Mouse (Mus musculus) spleen, postnatal 36 days (tissue): ENCODE measurements at regions not wholly inside any gene's neighbourhood (a gene's known extent, or its start where the extent isn't known, plus 50 kb on each side); places are given as distances from the start of the nearest gene placed in this dataset.
"Not testable (repeated sequence)": the region's sequence is repeated elsewhere in the genome, so short reads cannot be mapped to it uniquely, and the experiment has no call there.

ENCODE experiments used
- DNase-seq, 2 experiments: peaks; one replicate each; pipeline ENCODE4 v3.0.0; 2022; ENCODE audit warnings: low spot score in 2 of 2, mixed read lengths in 1 of 2

DNA sequence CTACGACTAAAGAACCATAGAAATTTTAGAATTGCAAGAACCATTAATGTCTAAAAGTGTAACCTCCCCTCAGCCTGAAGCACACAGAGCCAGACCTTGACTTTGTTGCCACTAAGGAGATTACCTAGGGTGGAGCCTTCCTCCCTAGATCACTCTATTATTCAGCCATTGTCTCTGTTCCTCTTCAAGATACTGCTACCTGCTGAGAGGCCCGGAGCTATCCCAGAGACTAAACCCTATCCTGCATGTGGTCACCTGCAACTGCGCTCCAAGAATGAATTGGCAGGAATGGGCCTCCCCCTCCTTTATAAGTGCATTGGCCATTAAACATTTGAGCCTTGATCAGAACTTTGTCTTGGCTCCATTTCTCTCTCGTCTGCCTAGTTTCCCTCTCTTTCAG lies 286.0 kb upstream of the Adamts5 start:
- not testable (repeated sequence) for DNase-seq

DNA sequence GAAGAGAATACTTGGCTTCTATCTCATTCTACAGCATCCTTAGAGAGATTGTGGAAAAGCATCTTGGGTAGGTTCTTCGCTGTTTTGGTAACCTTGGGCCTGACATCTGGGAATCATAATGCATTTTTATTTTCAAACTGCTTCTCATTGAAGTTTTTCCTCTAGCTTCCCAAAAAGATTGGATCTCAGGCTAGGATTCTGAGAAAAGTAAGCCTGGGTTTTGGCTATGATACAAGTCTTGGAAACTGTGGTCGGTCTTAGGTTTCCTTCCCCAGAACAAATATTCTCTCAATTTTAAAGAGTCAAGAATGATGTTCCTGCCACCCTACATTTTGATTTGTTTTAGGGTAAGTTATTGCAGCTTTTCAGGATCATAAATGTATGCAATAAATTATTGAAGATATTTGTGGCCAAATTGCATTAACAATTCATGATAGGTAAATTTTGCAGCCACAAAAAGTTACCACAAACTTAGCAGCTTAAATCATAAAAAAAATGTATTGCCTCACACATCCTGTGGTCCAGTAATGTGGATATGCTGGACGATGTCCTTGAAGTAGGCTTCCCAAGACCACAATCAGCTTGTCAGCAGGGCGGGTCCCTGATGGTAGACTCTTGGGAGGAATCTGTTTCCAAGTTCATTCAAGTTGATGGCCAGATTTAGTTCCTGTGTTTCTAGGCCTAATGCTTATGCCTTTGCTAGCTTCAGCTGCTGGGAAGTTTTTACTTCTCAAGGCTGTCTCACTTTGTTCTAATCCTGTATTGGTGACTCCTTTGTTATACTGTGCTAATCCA lies 257.6 kb upstream of the Adamts5 start:
- DNase-seq: no peak

DNA sequence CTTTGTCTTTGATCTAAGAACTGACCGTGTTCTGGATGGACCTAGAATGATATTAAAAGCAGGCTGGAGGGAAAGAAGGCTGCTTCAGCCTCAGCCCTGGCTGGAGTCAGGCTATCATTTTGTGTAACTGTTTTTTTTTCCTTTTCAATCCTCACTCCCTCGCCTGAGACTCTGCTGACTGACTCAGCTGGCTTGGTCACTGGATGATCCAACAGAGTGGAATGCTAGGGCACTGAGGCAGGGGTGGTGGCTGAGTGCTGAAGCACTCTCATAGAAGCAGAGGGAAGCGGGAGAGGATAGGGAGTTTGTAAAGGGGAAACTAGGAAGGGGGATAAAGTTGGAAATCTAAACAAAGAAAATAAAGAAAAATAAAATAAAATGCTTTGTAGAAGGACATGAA lies 236.5 kb upstream of the Adamts5 start:
- no peak for DNase-seq

DNA sequence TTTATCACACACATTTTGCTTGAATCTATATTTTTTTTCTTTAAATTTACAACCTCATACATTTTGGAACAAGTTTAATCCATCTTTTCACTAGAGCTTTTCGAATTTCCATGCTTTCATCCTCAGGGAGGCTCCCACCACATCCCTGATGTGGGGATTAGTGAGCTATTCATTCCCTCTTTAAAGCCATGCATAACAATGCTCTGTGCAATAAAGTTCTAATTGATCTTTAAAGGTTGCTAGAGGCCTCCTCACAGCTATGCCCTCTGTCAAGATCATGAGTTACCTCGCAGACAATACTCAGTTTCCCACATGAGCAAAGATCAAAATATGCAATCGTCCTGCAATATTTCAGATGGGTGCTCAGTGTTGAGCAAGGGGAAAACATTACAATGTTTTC lies 234.5 kb upstream of the Adamts5 start:
- no peak for DNase-seq

DNA sequence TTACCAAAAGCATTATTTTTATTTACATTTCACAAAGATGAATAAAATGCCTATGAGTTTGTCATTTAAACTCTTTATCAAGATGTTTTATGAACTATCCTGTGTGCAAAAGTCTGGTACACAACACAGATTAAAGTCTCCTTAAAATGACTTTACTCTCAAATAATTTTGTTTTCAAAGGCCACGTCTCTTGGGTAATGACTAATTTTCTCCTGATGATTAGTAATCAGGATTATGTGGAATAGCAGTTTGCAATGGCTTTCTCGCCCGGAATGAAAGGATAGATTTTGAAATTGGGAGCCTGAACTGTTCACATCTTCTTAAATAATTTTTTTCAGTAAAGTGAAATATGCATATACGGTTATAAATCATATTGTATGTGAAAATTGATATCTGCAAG lies 225.8 kb upstream of the Adamts5 start:
- DNase-seq: no peak

DNA sequence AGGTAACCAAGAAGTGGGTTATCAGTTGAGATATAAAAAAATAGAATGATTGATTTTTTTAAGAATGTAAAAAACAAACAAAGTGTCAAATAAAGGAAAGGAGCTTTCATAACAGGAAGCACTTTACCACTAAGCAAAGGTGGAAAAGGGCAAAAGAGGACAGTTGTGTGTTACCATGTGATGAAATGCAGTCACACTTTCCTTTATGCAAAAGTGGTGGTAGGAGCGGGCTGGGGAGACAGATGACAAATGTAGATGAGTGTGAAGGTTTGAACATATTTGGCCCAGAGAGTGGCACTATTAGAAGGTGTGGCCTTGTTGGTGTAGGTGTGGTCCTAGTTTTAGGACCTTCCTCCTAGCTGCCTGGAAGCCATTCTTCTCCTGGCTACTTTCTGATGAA lies 222.6 kb upstream of the Adamts5 start:
- no peak for DNase-seq

DNA sequence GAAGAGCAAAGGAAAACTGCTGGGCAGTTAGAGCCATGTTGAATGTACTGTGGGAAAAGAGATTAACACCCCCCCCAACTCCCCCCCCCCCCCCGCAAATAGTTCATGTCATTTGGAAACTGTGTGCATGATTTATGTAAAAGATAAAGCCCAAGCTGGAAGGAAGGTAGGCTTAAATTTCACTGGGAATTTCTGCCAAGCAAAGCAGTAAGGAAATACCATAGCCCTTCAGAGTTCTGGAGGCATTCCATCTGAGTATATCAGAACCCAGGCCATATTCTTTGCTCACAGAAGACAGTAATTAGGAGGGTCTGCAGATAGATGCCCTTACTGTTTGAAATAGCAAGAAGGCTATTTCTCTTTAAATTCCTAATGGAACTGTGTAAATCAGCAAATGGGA lies 221.3 kb upstream of the Adamts5 start:
- DNase-seq: no peak

DNA sequence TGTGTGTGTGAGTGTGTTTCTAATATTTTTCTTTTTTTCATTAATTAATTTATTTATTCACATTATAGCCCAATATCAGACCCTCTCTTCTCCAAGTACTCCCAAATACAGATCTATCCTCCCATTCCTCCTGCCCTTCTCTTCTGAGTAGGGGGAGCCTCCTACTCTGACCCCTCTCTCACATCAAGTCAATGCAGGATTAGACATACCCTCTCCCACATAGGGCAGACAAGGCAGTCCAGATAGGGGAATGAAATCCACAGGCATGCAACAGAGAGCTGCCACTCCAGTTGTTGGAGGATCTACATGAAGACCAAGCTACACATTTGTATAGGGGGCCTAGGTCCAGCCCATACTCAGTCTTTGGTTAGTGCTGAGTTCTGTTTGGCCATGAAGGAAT lies 216.3 kb upstream of the Adamts5 start:
- no peak for DNase-seq

DNA sequence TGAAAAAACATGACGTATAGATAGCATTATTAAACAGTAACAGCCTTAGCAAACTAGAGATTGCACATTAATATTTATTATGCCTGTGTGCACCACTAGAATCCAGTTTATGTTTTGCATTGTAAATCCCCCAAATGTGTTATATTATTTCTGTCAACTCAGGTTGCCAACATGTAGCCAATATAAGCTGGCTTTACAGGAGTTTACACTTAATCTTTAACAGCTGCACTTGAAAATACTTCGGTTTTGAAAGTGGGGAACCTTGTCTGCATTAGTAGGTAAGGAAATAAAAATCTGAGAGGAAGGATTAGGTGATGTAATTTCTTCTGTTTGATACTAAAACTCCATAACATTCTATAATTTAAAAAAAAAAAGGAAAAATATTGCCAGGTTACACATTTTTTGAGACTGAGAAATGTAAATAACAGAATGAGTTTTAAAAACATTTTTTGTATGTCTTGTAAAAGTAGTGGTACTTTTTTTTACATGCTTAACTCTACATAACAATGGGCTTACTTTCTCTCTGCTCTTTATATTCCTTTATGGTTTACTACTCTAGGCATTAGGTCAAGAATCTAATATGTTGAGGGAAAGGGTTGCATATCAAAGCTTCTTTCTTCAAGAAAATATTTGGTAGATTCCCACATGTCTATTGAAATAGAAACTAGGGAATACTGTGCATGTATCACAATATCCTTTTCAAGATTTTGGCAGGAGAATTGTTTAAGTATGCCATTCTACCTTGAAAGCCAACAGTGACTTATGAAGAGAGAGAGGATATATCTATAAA lies 214.2 kb upstream of the Adamts5 start:
- DNase-seq: no peak

DNA sequence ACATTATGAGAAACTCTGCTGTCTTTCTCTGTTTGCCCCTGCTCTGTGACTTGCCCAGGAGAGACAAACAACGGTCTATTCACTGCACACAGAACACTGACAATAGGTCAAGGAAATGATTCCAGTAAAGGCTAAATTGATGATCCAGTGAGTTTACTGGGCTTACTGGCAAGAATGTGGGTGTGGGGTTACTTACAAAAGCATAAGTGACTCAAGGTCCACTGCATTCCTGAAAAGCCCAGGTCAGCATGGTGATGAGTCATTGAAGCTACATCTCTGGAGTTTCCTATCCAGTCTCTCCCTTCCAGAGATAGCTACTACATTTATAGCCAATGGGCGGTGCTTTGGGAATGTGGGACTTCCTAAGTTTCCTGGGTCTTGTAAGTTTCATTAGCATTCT lies 192.8 kb upstream of the Adamts5 start:
- DNase-seq: no peak

DNA sequence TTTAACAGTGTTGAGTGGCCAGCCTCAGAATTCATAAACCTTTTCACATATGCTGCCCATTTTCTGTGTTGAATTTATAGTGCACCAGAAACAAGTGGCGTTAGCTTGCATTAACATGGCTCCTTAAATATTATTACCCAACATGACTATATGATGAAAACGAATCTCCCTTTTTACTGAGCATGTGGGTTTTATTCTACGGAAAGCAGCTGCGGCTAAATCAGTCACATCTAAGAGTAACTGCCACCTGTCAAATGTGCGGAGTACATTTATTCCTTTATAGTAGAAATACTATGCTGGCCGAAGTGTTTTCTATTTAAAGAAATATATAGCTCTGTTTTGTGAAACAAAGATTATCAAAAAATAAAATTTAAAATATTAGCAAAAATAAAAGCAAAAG lies 188.5 kb upstream of the Adamts5 start:
- no peak for DNase-seq

DNA sequence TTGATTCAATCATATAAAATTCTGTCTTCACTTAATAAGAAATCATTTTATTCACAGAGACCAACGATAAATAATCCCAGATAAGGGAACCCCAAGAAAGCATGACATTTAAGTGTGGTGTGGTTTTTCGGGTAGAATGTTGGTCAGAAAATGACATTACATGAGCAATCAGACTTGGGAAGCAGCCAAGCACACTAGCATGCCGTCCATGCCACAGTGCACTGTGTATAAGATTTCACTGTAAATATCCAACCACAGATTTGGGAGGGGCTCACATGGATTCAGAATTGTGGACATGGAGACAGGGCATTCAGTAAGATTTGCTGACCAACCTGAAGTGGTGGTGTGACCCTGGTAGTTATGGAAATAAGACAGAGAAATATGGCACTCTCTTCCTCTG lies 185.8 kb upstream of the Adamts5 start:
- DNase-seq: no peak

DNA sequence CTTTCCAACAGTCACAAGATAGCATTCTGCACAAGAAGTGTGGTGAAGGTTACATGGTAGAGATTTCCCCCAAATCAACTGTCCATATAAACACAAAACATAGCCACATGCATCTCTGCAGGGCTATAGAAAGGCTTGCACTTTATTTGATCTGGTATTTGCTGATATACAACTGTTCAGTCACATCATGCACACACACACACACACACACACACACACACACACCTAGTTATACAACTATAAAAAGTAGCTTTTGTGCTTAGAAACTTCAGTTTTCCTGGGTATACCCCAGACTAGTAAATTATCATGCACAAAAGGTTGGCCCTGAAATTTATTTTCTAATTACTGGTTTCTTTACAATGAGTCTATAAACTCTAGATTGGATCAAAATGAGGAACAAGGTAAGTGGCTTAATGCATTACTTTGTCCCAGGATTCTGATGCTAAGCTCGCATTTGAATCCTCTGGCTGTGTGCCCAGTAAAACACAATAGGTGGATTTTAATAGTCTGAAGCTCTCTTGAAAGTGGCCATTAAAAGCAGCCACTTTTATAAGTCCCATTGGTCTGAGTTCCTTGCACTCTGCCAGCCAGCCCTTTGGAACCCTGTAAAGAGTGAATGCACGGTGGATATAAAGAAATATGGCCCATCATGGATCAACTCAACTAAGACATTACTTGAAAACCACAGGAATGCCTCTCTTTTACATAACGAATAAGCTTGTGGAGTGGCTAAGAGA lies 166.2 kb upstream of the Adamts5 start:
- DNase-seq: no peak

DNA sequence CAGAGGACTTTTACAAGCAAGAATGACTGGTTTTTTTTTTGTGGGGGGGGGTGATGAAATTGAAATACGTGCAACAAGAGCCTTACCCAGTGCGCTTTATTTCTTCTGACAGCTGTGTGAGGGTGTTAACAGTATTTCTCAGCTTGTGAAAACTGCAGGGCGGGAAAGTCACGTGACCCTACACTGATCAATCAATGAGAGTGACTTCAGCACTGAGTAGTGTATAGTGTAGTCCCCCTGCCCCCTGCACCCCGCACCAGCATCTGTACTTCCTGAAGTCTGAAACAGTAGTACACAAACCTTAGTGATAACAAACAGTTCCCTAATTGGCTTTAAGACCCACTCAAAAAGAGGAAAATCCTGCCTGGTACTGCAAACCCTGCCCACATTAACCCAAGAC lies 158.5 kb upstream of the Adamts5 start:
- DNase-seq: no peak

DNA sequence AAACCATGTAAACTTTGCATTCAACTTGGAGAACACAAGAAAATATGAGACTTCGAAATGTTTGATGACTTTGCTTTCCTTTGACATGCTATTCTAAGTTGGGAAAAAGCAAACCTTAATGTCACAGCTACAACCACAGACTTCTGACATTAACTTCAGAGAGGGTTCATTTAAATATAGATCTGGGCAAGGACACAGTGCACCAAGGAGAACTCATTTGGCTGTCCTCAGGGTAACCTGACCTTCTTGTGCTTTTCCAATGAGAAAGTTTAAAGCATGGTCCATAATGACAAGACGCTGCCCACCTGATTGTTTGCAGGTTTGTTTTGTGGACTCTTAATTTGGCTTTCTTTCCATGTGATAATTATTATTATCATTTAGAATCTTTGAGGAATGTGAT lies 143.1 kb upstream of the Adamts5 start:
- DNase-seq: no peak

DNA sequence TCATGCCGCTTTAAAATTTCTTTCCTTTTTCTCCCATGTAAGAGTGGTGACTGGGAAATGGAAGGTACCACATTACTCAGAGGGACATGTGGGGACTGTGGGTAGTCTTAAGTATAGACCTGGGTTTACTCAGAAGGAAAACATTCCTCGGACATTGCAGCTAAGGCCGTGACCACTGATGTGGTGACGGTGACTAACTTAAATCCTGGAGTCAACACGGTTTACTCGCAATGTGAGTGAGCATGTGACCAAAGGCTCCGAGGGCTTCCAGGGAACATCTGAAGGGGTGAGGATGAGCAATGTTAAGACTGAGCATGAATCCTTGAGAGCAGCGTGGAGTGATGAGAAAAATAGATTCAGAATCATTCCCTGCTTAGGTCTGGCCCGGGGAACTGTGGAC lies 133.1 kb upstream of the Adamts5 start:
- no peak for DNase-seq

DNA sequence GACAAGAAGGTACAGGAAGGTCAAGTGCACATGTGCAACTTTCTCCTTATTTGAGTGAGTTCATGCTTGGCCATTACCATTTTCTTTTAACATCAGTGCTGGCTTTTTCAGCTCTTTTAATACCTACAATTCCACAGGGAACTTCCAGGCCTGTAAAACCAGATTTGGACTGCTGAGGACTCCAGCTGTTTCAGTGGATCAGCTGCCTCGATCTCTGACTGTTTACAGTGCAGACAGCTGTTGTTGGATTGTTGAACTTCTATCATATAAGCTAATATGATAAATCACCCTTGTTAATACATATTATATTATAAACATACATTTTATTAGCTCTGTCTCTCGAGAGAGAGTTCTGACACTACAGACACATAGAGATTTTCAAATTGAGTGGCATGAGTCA lies 126.1 kb upstream of the Adamts5 start:
- DNase-seq: no peak

DNA sequence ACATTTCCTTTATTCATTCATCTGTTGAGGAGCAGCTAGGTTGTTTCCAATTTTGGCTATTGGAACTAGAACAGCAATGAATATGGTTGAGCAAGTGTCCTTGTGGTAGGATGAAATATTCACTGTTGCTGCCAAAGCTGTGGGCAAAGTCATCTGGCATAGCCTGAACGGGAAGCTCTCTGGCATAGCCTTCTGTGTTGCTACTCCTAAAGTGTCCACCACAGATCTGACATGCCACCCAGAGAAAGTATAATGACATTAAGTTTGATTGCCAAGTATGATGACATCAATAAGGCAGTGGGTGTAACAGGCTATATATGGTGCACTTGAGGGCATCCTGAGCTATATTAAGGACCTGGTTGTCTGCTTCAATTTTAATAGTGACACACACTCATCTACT lies 113.7 kb upstream of the Adamts5 start:
- no peak for DNase-seq

DNA sequence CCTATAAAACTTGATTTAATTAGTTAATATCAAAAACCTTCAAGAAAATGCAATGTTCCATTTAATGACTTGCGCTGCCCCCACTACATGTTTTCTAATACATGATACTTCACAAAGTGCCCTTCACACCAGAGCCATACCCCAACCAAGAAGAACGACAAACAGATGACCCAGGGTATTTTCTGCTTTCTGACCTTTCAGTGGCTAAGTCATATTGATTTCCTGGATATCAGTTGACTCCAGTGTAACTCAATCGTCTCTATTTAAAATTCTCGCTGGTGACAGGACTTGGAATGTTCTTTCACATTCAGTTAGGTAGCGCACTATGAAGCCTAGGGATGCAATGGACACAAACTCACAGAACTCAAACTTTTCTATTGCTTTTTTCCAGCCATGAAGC lies 109.4 kb upstream of the Adamts5 start:
- no peak for DNase-seq

DNA sequence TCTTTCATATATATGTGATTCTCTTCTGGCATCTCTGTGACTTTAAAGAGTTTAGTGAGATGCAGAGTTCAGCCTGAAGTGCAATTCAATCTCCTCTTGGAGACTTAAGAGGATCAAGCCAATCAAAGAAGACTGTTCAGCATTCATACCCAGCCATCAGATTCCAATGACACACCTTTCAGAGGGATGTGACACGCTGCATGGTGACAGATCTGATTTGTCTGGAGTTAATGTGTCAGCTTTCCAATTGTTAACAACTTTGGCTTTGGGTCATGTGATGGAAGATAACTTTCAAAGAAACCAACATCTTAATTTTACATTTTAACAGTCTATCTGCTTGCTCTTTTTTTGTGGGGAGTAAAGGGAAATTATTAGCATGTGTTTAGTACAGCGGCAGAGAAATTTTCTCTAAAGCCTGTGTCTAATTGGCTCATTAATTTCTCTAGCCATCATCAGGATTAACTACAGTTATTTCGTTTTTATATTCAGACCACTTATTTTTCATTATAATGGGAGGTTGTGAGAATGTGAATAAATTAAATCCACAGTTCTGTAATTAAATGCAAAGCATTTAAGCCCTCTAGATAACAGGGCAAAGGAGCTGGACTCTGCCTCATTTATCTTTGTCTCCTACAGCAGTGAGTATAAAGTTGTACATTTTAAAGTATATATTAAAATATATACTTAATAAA lies 108.2 kb upstream of the Adamts5 start:
- DNase-seq: no peak

DNA sequence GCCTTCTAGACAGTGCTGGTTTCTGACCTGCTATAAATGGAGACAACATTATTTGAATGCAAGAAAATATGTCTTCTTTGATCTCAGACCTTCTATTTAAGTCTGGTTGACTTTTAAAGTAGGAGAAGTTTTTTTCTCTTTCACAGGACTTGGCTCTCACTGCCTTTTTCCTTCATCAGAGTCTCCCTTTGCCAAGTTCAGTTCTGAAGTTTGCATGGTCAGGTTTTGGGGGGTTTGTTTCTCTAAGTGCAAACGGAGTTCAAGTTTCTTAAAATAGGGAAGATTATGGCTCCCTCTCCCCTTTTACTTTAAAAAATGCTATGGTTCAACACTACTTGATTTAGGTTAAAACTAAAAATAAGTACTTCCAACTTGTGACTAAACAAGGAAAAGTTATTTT lies 106.2 kb upstream of the Adamts5 start:
- DNase-seq: no peak

DNA sequence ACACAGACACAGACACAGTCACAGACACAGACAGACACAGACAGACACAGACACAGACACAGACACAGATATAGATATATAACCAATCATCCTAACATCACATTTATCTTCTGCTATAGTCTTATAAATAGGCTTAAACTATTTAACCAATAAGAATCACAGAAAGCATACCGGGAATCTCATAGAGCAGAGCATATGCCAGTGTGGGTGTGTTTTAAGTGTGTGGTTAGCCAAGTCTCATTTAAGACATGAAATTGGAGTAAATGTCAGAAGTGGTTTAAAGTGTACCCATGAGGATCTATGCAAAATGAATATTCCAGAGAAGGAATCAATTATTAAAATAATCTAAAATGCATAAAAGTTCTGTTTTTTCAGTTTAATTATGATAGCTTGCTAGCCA lies 99.2 kb upstream of the Adamts5 start:
- DNase-seq: no peak
